Mouse (Mus musculus) stomach, adult 2 months (tissue): ENCODE results near the gene Sepsecs. TPM values are rescaled to one million over a fixed set of nuclear protein-coding genes. Genes with fewer than 3 reads are reported as not detected.

ENCODE experiments used
- polyA plus RNA-seq: library from polyadenylated mRNA; depleted of rRNA; stranded (reverse); fragments of >200 nt; gene quantifications from 2 replicates; pipeline ENCODE4 v1.2.3, GENCODE M21; 2012; rRNA removed

Gene Sepsecs
- 0.74 and 1.4 TPM in 2 replicates for polyA plus RNA-seq

DNA sequence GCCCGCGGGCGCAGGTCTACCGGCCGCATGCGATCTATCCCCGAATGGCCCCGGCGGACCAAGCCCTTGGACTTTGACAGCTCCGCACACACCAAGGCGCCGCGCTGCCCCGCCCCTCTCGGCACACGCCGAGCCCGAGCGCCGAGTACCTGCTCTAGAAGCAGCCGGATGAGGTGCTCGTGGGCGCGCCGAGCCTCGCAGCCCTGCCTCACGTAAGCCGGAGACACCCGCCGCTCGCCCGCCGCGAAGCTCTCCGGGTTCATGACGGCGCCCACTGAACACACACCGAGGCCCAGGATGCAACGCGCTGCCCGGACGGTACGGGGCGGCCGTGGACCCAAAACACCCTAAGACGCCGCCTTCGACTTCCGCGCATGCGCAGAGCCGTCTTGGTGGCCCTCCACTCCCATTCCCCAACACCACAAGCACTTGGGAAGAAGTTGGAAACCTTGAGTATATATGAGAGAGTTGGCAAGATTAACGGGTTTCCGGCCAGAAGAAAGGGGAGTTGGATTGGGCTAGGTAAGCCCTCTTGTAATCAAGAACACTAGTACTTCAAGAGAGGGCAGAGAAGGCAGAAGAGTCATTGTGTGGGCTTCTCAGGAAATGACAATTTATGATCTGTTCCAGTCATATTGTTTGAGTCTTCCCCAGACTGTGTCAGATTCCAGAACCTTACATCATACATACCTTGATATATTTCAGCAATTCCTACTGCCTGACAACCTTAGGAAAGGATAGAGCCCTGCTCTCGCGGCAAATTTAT lies at the start of gene Sepsecs:
Gene Sepsecs (minus strand): TSS at position 283 of the 766 bp plus-strand sequence.

Other genes starting within 250 kb of the Sepsecs start
- 1.2 and 1.3 TPM in 2 replicates for gene Ccdc149, start 198.2 kb downstream of the Sepsecs start, polyA plus RNA-seq
- 0.53 and 0.82 TPM in 2 replicates for gene Lgi2, start 103.2 kb downstream of the Sepsecs start, polyA plus RNA-seq
- gene Pi4k2b, start 71.9 kb upstream of the Sepsecs start, polyA plus RNA-seq = 14.6 and 31.1 TPM in 2 replicates
- 0.94 and 1.1 TPM in 2 replicates for gene Zcchc4, start 105.7 kb upstream of the Sepsecs start, polyA plus RNA-seq
- gene Anapc4, start 164.3 kb upstream of the Sepsecs start, polyA plus RNA-seq = 2.0 and 3.2 TPM in 2 replicates